Mouse (Mus musculus) embryonic facial prominence, embryonic 11.5 days (tissue): ENCODE data around the gene Cacul1. TPM values are rescaled to one million over a fixed set of nuclear protein-coding genes. Genes with fewer than 3 reads are reported as not detected.

Experiments
- ATAC-seq: fragments of 200-750 bp; cut with Nextera tagmentation; replicated peaks from 2 replicates; pipeline ENCODE4 v1.8.0; 2017; ENCODE audit warnings: low read depth; ENCODE audit not compliant: insufficient number of reproducible peaks, low FRiP score, low TSS enrichment
- DNase-seq: peaks from one replicate; pipeline ENCODE4 v3.0.0-alpha.2; 2015; ENCODE audit warnings: low spot score
- H3K27ac ChIP-seq: fragments of 300-500 bp; sonication (generic); replicated peaks from 2 replicates; pipeline ENCODE4 v1.5.1; 2014; ENCODE audit warnings: mild to moderate bottlenecking, low read depth, low read length, control low read depth
- H3K27me3 ChIP-seq: fragments of 300-500 bp; sonication (generic); 2 replicates; pipeline ENCODE4 v1.6.1; 2014; ENCODE audit warnings: mild to moderate bottlenecking, low read length, moderate library complexity, mixed read lengths; ENCODE audit not compliant: control insufficient read depth, insufficient read depth
- H3K36me3 ChIP-seq: fragments of 300-500 bp; sonication (generic); replicated peaks from 2 replicates; pipeline ENCODE4 v1.6.1; 2014; ENCODE audit warnings: low read depth, mild to moderate bottlenecking, low read length, moderate library complexity, mixed read lengths; ENCODE audit not compliant: control insufficient read depth, insufficient read depth
- H3K4me1 ChIP-seq: fragments of 300-500 bp; sonication (generic); 2 replicates; pipeline ENCODE4 v1.6.1; 2014; ENCODE audit warnings: low read length, mixed read lengths; ENCODE audit not compliant: control insufficient read depth, insufficient read depth
- H3K4me2 ChIP-seq: fragments of 300-500 bp; sonication (generic); 2 replicates; pipeline ENCODE4 v1.6.1; 2014; ENCODE audit warnings: low read depth, mild to moderate bottlenecking, control low read depth, low read length, moderate library complexity
- H3K4me3 ChIP-seq: fragments of 300-500 bp; sonication (generic); 2 replicates; pipeline ENCODE4 v1.5.1; 2014; ENCODE audit warnings: low read depth, low read length, control low read depth
- H3K9ac ChIP-seq: fragments of 300-500 bp; sonication (generic); replicated peaks from 2 replicates; pipeline ENCODE4 v1.6.1; 2014; ENCODE audit warnings: mild to moderate bottlenecking, control low read depth, low read length
- H3K9me3 ChIP-seq: fragments of 300-500 bp; sonication (generic); replicated peaks from 2 replicates; pipeline ENCODE4 v1.6.1; 2016; ENCODE audit warnings: mild to moderate bottlenecking, low read length, inconsistent platforms, mixed read lengths; ENCODE audit not compliant: control insufficient read depth
- WGBS: fragments of 180-500 bp; shearing (Covaris S2); extraction: QIAGEN DNeasy Blood & Tissue Kit; methylation state at CpG from one replicate; pipeline ENCODE4 v1.1.7; 2014; 5-methylcytosine and 5-hydroxymethylcytosine counted together
- microRNA-seq: library from miRNA; unstranded; fragments of <30 nt; microRNA quantifications from one replicate; pipeline ENCODE4, GENCODE M21; 2016; ENCODE audit warnings: borderline number of aligned reads
- polyA plus RNA-seq: library from polyadenylated mRNA; unstranded; fragments of >200 nt; fragmentation: Nextera tagmentation; extraction: Ambion mirVana; gene quantifications from 2 replicates; pipeline ENCODE4 v1.2.1, GENCODE M21; 2014

Gene Cacul1
- polyA plus RNA-seq, 1 experiment from 2014 or later: 34.0 TPM

GRCm38 (mm10) chr19:60495772-60496171 is 85.1 kb downstream of the Cacul1 start:
- 58% methylated on average over 3 of the region's 3 CpGs for WGBS
- Histone ChIP-seq H3K9ac (no peak overlapping the region), H3K27me3 (no peaks in the 10 kb centered on the region), H3K4me1 (no peaks in the 10 kb centered on the region), H3K9me3 (no peaks in the 10 kb centered on the region), H3K27ac (no peak overlapping the region), H3K4me3 (no peak overlapping the region), H3K36me3 (no peaks in the 10 kb centered on the region), H3K4me2 (no peak overlapping the region)
- DNase-seq: no peak
- ATAC-seq: no peak

GRCm38 (mm10) chr19:60489566-60489965 is 91.3 kb downstream of the Cacul1 start:
- no peak overlapping the region for H3K4me3 ChIP-seq
- no peak overlapping the region for H3K27ac ChIP-seq
- H3K36me3 ChIP-seq: no peaks in the 10 kb centered on the region
- H3K27me3 ChIP-seq: no peaks in the 10 kb centered on the region
- no peak overlapping the region for H3K9ac ChIP-seq
- no peak overlapping the region for H3K4me2 ChIP-seq
- ATAC-seq: no peak
- no peaks in the 10 kb centered on the region for H3K4me1 ChIP-seq
- H3K9me3 ChIP-seq: no peaks in the 10 kb centered on the region
- no peak for DNase-seq
- 91% methylated on average over 1 of the region's 1 CpGs for WGBS

- Histone ChIP-seq H3K4me3 (no peak overlapping the region), H3K9ac (no peak overlapping the region), H3K9me3 (no peaks in the 10 kb centered on the region), H3K27me3 (no peaks in the 10 kb centered on the region), H3K4me2 (no peak overlapping the region), H3K36me3 (no peaks in the 10 kb centered on the region), H3K27ac (no peak overlapping the region), H3K4me1 (no peaks in the 10 kb centered on the region)
- ATAC-seq (no peak), DNase-seq (no peak)
These were observed 95.6 kb downstream of the Cacul1 start for GRCm38 (mm10) chr19:60485261-60485660.

DNA sequence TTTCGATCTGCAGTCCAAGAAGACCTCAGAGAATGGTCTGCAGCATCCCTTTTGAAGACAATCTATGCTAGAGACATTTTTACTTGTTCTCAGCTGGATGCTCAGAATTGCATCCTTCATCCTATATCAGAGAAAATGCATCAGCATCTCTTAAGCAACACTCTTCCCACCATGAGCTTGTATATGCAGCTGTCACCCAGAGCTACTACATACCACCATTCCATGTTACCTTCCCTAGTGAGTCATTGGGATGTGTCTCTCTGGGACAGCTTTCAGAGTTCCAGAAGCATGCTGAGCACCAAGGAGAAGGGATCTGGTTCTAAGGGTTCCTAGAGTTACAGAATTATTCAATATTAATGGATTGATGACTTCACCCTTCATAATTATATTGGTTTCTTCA is 102.0 kb downstream of the Cacul1 start:
- Histone ChIP-seq H3K36me3 (no peaks in the 10 kb centered on the region), H3K27ac (no peak overlapping the region), H3K9me3 (no peaks in the 10 kb centered on the region), H3K4me3 (no peak overlapping the region), H3K4me2 (no peak overlapping the region), H3K4me1 (no peaks in the 10 kb centered on the region), H3K27me3 (no peaks in the 10 kb centered on the region), H3K9ac (no peak overlapping the region)
- no peak for DNase-seq
- WGBS: 34% methylated on average over 1 of the region's 1 CpGs
- ATAC-seq: no peak

GRCm38 (mm10) chr19:60477788-60478187 is 103.0 kb downstream of the Cacul1 start:
- WGBS: 49% methylated on average over 2 of the region's 2 CpGs
- H3K9ac ChIP-seq: no peak overlapping the region
- no peak overlapping the region for H3K4me2 ChIP-seq
- H3K36me3 ChIP-seq: no peaks in the 10 kb centered on the region
- H3K4me1 ChIP-seq: no peaks in the 10 kb centered on the region
- ATAC-seq (no peak), DNase-seq (no peak)
- no peaks in the 10 kb centered on the region for H3K9me3 ChIP-seq
- no peaks in the 10 kb centered on the region for H3K27me3 ChIP-seq
- H3K4me3 ChIP-seq: no peak overlapping the region
- no peak overlapping the region for H3K27ac ChIP-seq

Small RNA genes lying within 50 kb of the gene (microRNA-seq; reads per million reads assigned to microRNA genes)
- not detected for gene Gm25238

Other genes starting within 250 kb of the Cacul1 start
- not detected in 2 replicates for gene Prlhr, start 112.7 kb downstream of the Cacul1 start, polyA plus RNA-seq
- 2.3 TPM in 2 replicates for gene Nanos1, start 175.0 kb upstream of the Cacul1 start, polyA plus RNA-seq
- gene Eif3a, start 209.6 kb upstream of the Cacul1 start, polyA plus RNA-seq: 184 and 200 TPM in 2 replicates
- gene Fam45a, start 230.6 kb upstream of the Cacul1 start, polyA plus RNA-seq: 35.8 and 38.0 TPM in 2 replicates